Mouse (Mus musculus): ENCODE results near the gene Pdp2.
"Not testable (repeated sequence)": the region's sequence is repeated elsewhere in the genome, so short reads cannot be mapped to it uniquely, and the experiment has no call there.

Gene Pdp2

GRCm38 (mm10) chr8:104633156-104633744 is 42.0 kb downstream of the Pdp2 start:
- no peak for DNase-seq (ENCODE audit: low spot score)

GRCm38 (mm10) chr8:104635004-104635710 is 43.9 kb downstream of the Pdp2 start:
- DNase-seq (ENCODE audit: low spot score), result no peak

GRCm38 (mm10) chr8:104638010-104638409 is 46.8 kb downstream of the Pdp2 start:
- no peak for DNase-seq (ENCODE audit: low spot score)

GRCm38 (mm10) chr8:104640241-104640640 is 49.0 kb downstream of the Pdp2 start:
- DNase-seq (ENCODE audit: low spot score), result no peak

GRCm38 (mm10) chr8:104640831-104641370 is 49.6 kb downstream of the Pdp2 start:
- no peak for DNase-seq (ENCODE audit: low spot score)

GRCm38 (mm10) chr8:104641426-104642323 is 50.4 kb downstream of the Pdp2 start, which contains the start of gene Ciao2b:
Gene Ciao2b, minus strand, starts transcription at chr8:104641965.
- peak; percentile 90 for DNase-seq (ENCODE audit: low spot score)

- no peak for DNase-seq (ENCODE audit: low spot score)
These were observed 51.0 kb downstream of the Pdp2 start for GRCm38 (mm10) chr8:104642324-104642654.

- not testable (repeated sequence) for DNase-seq (ENCODE audit: low spot score)
These were observed 52.9 kb downstream of the Pdp2 start for GRCm38 (mm10) chr8:104644187-104644586.

Measured in yolk sac, embryonic 10.5 days (tissue).